Mouse (Mus musculus) myocyte (in vitro differentiated cells): Measurements from ENCODE around the gene Rgcc.

Source experiments
- CEBPB ChIP-seq: IDR thresholded peaks from 2 replicates; pipeline ENCODE4 v1.6.1; 2011; ENCODE audit warnings: mild to moderate bottlenecking, moderate library complexity; ENCODE audit not compliant: poor library complexity, insufficient read depth, severe bottlenecking
- MYOD1 ChIP-seq, 3 experiments: IDR thresholded peaks; one replicate each; pipeline ENCODE4 v1.6.1; 2011; ENCODE audit warnings: control low read depth in 2 of 3, low read depth in 2 of 3, mild to moderate bottlenecking in 2 of 3, moderate library complexity in 1 of 3; ENCODE audit not compliant: insufficient read length in 2 of 3, control insufficient read depth in 1 of 3
- POLR2A ChIP-seq: IDR thresholded peaks from one replicate; pipeline ENCODE4 v1.6.1; 2011; ENCODE audit warnings: low read depth, mild to moderate bottlenecking, control low read depth, moderate library complexity; ENCODE audit not compliant: insufficient read length
- USF1 ChIP-seq: IDR thresholded peaks from one replicate; pipeline ENCODE4 v1.6.1; 2011; ENCODE audit warnings: low read depth, mild to moderate bottlenecking, control low read depth, moderate library complexity

DNA sequence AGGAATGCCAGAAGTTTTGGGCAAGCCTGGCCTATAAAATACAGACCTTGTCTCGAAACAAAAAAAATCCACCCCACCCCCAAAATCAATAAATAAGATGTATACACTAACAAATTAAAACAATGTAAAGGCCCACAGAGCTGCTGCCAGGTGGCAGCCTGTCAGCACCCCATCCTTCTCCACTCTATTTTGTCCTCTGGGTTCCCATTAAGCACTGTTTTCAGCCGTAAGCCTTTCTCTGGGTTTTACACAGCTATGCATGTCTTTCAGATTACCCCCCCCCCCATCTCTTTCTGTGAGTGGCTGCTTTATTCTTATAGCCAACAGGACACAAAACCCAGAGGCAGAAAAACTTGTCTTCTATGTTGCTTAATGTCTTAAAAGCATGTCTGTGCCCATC, 16.2 kb upstream of the Rgcc start:
- TF ChIP-seq USF1: no peak
- no peak for TF ChIP-seq MYOD1 (IDR thresholded peaks at IDR 0.05; ENCODE audit: control insufficient read depth in 1 of 3, insufficient read length in 2 of 3, low read depth in 2 of 3)
- no peak for TF ChIP-seq POLR2A
- no peak for TF ChIP-seq CEBPB
